Mouse (Mus musculus) neural tube, embryonic 11.5 days (tissue): ENCODE results near the gene Tbc1d14. TPM values are rescaled to one million over a fixed set of nuclear protein-coding genes. Genes with fewer than 3 reads are reported as not detected.

Experiments
- ATAC-seq: fragments of 200-750 bp; cut with Nextera tagmentation; 2 replicates; pipeline ENCODE4 v1.8.0; 2017; ENCODE audit warnings: moderate number of reproducible peaks, mild to moderate bottlenecking, moderate TSS enrichment, moderate library complexity; ENCODE audit not compliant: insufficient read depth, low FRiP score, low TSS enrichment
- DNase-seq: peaks from one replicate; pipeline ENCODE4 v3.0.0-alpha.2; 2015; ENCODE audit warnings: low spot score
- H3K27ac ChIP-seq: fragments of 300-500 bp; sonication (generic); 2 replicates; pipeline ENCODE4 v1.5.1; 2014; ENCODE audit warnings: low read depth, mild to moderate bottlenecking, low read length
- H3K27me3 ChIP-seq: fragments of 300-500 bp; sonication (generic); 2 replicates; pipeline ENCODE4 v1.6.1; 2014; ENCODE audit warnings: mild to moderate bottlenecking, low read length, mixed read lengths; ENCODE audit not compliant: control insufficient read depth, insufficient read depth
- H3K36me3 ChIP-seq: fragments of 300-500 bp; sonication (generic); 2 replicates; pipeline ENCODE4 v1.6.1; 2014; ENCODE audit warnings: mild to moderate bottlenecking, low read length, moderate library complexity, mixed read lengths; ENCODE audit not compliant: control insufficient read depth, insufficient read depth
- H3K4me1 ChIP-seq: fragments of 300-500 bp; sonication (generic); 2 replicates; pipeline ENCODE4 v1.6.1; 2014; ENCODE audit warnings: low read length, mixed read lengths; ENCODE audit not compliant: control insufficient read depth, insufficient read depth
- H3K4me2 ChIP-seq: fragments of 300-500 bp; sonication (generic); 2 replicates; pipeline ENCODE4 v1.6.1; 2014; ENCODE audit warnings: low read depth, mild to moderate bottlenecking, moderate library complexity
- H3K4me3 ChIP-seq: fragments of 300-500 bp; sonication (generic); 2 replicates; pipeline ENCODE4 v1.5.1; 2014; ENCODE audit warnings: low read depth, low read length
- H3K9ac ChIP-seq: fragments of 300-500 bp; sonication (generic); 2 replicates; pipeline ENCODE4 v1.6.1; 2014; ENCODE audit warnings: mild to moderate bottlenecking, low read length
- H3K9me3 ChIP-seq: fragments of 300-500 bp; sonication (generic); 2 replicates; pipeline ENCODE4 v1.6.1; 2016; ENCODE audit warnings: low read length; ENCODE audit not compliant: control insufficient read depth
- WGBS: fragments of 180-500 bp; shearing (Covaris S2); extraction: QIAGEN DNeasy Blood & Tissue Kit; methylation state at CpG from one replicate; pipeline ENCODE4 v1.1.7; 2014; 5-methylcytosine and 5-hydroxymethylcytosine counted together
- polyA plus RNA-seq: library from polyadenylated mRNA; unstranded; fragments of >200 nt; fragmentation: Nextera tagmentation; extraction: Ambion mirVana; gene quantifications from 2 replicates; pipeline ENCODE4 v1.2.1, GENCODE M21; 2014

The Tbc1d14 gene
- polyA plus RNA-seq, result 46.2 and 47.8 TPM in 2 replicates

GRCm38 (mm10) chr5:36593176-36593575, at the start of gene Tbc1d14:
TSS of gene Tbc1d14 (minus strand) at chr5:36593276.
- Histone ChIP-seq H3K27ac (no peak within 1 kb of the TSS), H3K36me3 (no peaks in the 10 kb centered on the region), H3K4me1 (no peaks in the 10 kb centered on the region), H3K4me2 (no peak within 1 kb of the TSS), H3K9ac (no peak within 1 kb of the TSS), H3K4me3 (no peak within 1 kb of the TSS), H3K27me3 (no peaks in the 10 kb centered on the region), H3K9me3 (no peaks in the 10 kb centered on the region)
- WGBS, result 87% methylated on average over 5 of the region's 5 CpGs
- DNase-seq, result no peak
- ATAC-seq, result no peak

DNA sequence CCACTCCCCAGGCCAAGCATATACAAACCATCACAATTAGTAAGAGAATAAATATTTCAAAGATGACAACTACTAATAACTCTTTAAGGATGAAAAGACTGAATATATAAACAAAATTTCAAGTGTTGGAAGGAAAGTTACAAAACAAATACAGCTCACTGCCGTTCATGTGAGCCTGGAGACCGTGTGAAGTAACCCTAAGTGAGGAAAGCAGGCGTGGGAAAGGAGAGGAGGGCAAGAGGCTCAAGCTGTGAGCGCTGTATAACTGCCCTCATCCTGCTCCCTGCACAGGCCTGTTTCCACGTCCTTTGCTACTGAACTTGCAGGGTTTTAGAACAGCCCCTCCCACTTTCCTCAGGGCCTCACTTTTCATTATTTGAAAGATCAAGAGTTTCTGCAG, 32.5 kb upstream of the Tbc1d14 start:
- no peak overlapping the region for H3K4me2 ChIP-seq
- peaks cover 2% of the 10 kb centered on the region; the same call in 1 of the 2 replicates for H3K36me3 ChIP-seq
- ATAC-seq, result no peak
- no peaks in the 10 kb centered on the region for H3K27me3 ChIP-seq
- no peak overlapping the region for H3K4me3 ChIP-seq
- H3K9me3 ChIP-seq, result no peaks in the 10 kb centered on the region
- WGBS, result 77% methylated on average over 5 of the region's 5 CpGs
- DNase-seq, result no peak
- no peak overlapping the region for H3K27ac ChIP-seq
- no peak overlapping the region for H3K9ac ChIP-seq
- no peaks in the 10 kb centered on the region for H3K4me1 ChIP-seq

GRCm38 (mm10) chr5:36623670-36624069, 30.6 kb upstream of the Tbc1d14 start:
- WGBS, result 93% methylated on average over 5 of the region's 5 CpGs
- Histone ChIP-seq H3K4me3 (no peak overlapping the region), H3K27me3 (no peaks in the 10 kb centered on the region), H3K4me2 (no peak overlapping the region), H3K4me1 (no peaks in the 10 kb centered on the region), H3K9me3 (no peaks in the 10 kb centered on the region), H3K9ac (no peak overlapping the region), H3K36me3 (peaks cover 2% of the 10 kb centered on the region; the same call in 1 of the 2 replicates), H3K27ac (no peak overlapping the region)
- DNase-seq (no peak), ATAC-seq (no peak)

DNA sequence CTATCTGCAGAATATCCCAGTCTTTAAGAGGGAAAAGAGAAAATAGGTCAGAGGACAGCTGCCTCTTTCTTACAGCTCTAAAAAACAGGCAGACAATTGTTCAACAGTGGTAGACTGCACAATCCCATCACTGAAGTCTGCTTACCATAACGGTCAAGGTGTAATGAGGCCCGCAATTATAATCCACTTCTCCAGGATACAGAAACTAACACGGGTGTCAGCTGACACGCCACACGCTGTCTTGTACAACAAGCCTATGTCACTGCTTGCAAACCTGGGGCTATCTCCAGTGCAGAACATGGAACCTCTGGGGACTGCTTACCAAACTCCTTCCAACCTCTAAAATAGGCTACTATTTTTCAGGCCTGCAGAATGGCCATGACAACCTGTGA, 28.0 kb upstream of the Tbc1d14 start:
- Histone ChIP-seq H3K27ac (no peak overlapping the region), H3K4me2 (no peak overlapping the region), H3K9ac (no peak overlapping the region), H3K27me3 (no peaks in the 10 kb centered on the region), H3K36me3 (peaks cover 11% of the 10 kb centered on the region), H3K4me1 (no peaks in the 10 kb centered on the region), H3K4me3 (no peak overlapping the region), H3K9me3 (no peaks in the 10 kb centered on the region)
- 90% methylated on average over 5 of the region's 5 CpGs for WGBS
- DNase-seq (no peak), ATAC-seq (no peak)

GRCm38 (mm10) chr5:36620409-36621057, 27.5 kb upstream of the Tbc1d14 start:
- Histone ChIP-seq H3K9me3 (no peaks in the 10 kb centered on the region), H3K9ac (no peak overlapping the region), H3K36me3 (peaks cover 15% of the 10 kb centered on the region), H3K4me3 (no peak overlapping the region), H3K27me3 (no peaks in the 10 kb centered on the region), H3K27ac (no peak overlapping the region), H3K4me1 (no peaks in the 10 kb centered on the region), H3K4me2 (no peak overlapping the region)
- 88% methylated on average over 8 of the region's 8 CpGs for WGBS
- DNase-seq (no peak), ATAC-seq (no peak)

DNA sequence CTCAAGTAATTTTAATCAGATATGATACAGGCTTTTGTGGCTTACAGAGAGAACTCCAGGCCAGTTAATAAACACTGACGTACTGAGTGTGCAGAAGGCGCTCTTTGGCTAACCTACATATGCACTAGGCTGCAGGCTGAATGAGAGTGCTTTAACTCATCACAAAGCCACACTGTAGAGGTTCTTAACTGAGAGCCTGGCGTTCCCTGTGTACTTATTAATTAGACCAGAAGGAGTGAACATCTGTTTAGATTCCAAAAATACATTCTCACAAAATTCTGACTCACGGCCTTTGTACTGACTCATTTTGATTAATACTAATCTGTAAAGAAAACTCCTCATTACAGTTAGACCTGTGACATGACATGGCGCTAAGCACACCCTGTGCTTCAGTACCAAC, 25.8 kb upstream of the Tbc1d14 start:
- 97% methylated on average over 5 of the region's 5 CpGs for WGBS
- H3K36me3 ChIP-seq, result peaks cover 16% of the 10 kb centered on the region

DNA sequence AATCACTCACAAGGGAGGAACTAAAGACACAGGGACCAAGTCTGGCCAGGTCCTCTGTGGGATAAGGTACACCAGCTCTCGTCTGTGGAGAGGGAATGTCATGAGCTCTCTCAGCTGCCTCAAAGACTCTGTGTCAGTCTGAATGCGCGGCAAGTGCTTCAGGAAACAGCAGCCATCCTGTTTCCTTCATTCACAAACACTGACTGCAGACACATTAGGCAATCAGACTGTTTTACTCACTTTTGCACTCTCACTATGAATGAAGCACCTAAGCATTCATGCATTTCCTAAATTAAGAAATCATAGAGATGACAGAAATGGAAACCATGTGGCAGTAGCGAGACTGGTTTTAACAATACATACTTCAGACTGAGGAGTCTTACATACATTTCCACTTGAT, 25.3 kb upstream of the Tbc1d14 start:
- no peak overlapping the region for H3K4me3 ChIP-seq
- H3K36me3 ChIP-seq, result peaks cover 17% of the 10 kb centered on the region
- DNase-seq, result no peak

More for the DNA sequence above, 25.8 kb upstream of the Tbc1d14 start:
- ATAC-seq (no peak), DNase-seq (no peak)
- no peaks in the 10 kb centered on the region for H3K9me3 ChIP-seq
- no peak overlapping the region for H3K4me2 ChIP-seq
- no peak overlapping the region for H3K27ac ChIP-seq
- no peak overlapping the region for H3K9ac ChIP-seq
- H3K4me3 ChIP-seq, result no peak overlapping the region
- no peaks in the 10 kb centered on the region for H3K4me1 ChIP-seq
- H3K27me3 ChIP-seq, result no peaks in the 10 kb centered on the region

GRCm38 (mm10) chr5:36614124-36614523, 21.0 kb upstream of the Tbc1d14 start:
- H3K4me1 ChIP-seq, result no peaks in the 10 kb centered on the region
- no peak for DNase-seq
- no peak overlapping the region for H3K9ac ChIP-seq
- no peak for ATAC-seq
- H3K36me3 ChIP-seq, result peaks cover 15% of the 10 kb centered on the region
- H3K9me3 ChIP-seq, result no peaks in the 10 kb centered on the region
- no peaks in the 10 kb centered on the region for H3K27me3 ChIP-seq
- no peak overlapping the region for H3K4me3 ChIP-seq
- no peak overlapping the region for H3K27ac ChIP-seq
- 78% methylated on average over 4 of the region's 4 CpGs for WGBS
- H3K4me2 ChIP-seq, result no peak overlapping the region

More for the DNA sequence above, 25.3 kb upstream of the Tbc1d14 start:
- Histone ChIP-seq H3K4me1 (no peaks in the 10 kb centered on the region), H3K9me3 (no peaks in the 10 kb centered on the region), H3K27ac (no peak overlapping the region), H3K4me2 (no peak overlapping the region), H3K9ac (no peak overlapping the region), H3K27me3 (no peaks in the 10 kb centered on the region)
- 86% methylated on average over 4 of the region's 4 CpGs for WGBS
- ATAC-seq, result no peak

GRCm38 (mm10) chr5:36608939-36609499, 15.9 kb upstream of the Tbc1d14 start:
- ATAC-seq, result no peak
- no peaks in the 10 kb centered on the region for H3K9me3 ChIP-seq
- 95% methylated on average over 2 of the region's 2 CpGs for WGBS
- no peak overlapping the region for H3K4me2 ChIP-seq
- H3K4me1 ChIP-seq, result no peaks in the 10 kb centered on the region
- H3K4me3 ChIP-seq, result no peak overlapping the region
- H3K9ac ChIP-seq, result no peak overlapping the region
- H3K27me3 ChIP-seq, result no peaks in the 10 kb centered on the region
- DNase-seq, result no peak
- H3K36me3 ChIP-seq, result peaks cover 5% of the 10 kb centered on the region
- H3K27ac ChIP-seq, result no peak overlapping the region
